Mouse (Mus musculus) cerebral cortex, adult 2 months (tissue): ENCODE measurements around the gene Tmem223.

Experiments used
- WGBS: fragments of 180-500 bp; shearing (Covaris S2); methylation state at CpG from one replicate; pipeline ENCODE4 v1.1.7; 2018; 5-methylcytosine and 5-hydroxymethylcytosine counted together

Gene Tmem223

GRCm38 (mm10) chr19:8770567-8771270, at the start of gene Tmem223:
Gene Tmem223 (plus strand): TSS chr19:8770996.
- WGBS = 14% methylated on average over 29 of the region's 29 CpGs

DNA sequence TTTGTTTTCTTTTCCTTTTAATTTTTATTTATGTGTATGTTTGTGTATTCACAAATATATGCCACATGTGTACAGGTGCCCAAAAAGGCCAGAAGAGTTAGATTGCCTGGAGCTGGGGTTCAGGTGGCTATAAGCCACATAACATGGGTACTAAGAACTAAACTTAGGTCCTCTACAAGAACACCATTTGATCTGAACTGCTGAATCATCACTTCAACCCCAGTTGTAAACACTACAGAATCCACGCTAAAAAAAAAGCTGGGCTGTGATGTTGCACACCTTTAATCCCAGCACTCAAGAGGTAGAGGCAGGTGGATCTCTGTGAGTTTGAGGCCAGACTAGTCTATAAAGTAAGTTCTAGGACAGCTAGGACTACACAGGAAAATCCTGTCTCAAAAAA, 49.4 kb upstream of the Tmem223 start:
- WGBS = 55% methylated on average over 1 of the region's 1 CpGs

- 40% methylated on average over 4 of the region's 4 CpGs for WGBS
These were observed 48.8 kb upstream of the Tmem223 start for GRCm38 (mm10) chr19:8722021-8722420.

GRCm38 (mm10) chr19:8722559-8722906, 48.3 kb upstream of the Tmem223 start:
- 1% methylated on average over 5 of the region's 5 CpGs for WGBS

DNA sequence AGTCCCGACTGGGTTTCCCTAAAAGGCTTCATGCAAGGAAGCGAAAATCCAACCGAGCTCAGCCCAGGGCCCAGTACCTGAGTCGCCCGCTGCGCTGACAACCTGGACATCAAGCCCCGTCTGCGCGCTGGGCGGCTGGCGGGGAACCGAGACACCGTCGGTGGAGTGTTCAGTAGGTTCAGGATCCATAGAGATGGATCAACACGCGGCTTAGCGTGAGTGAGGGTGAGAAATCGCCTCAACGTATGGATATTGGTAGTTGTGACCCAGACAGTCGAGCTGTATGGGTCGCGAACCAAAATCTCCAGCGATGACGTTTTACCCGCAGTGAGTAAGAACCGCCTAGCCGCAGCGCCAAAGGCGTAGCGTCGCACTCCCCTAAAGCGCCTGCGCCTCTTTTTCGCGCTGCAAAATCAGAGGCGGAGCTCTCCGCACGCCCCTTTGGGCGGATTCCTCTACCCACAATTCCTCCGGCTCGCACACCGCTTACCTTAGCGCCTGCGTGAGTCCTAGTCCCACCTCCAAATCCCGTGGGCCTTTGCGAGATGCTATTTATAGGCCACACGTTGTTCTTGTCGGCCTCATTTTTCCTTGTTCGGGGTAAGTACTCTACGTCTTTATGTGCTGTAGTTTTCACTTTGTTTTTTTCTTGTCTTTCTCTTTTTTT, 47.8 kb upstream of the Tmem223 start, which contains the start of gene Slc3a2:
Gene Slc3a2 (minus strand): TSS at position 463 of the 667 bp plus-strand sequence.
- WGBS = under 1% methylated on average over 50 of the region's 50 CpGs

GRCm38 (mm10) chr19:8723574-8724346, 47.0 kb upstream of the Tmem223 start:
- WGBS = 1% methylated on average over 20 of the region's 20 CpGs

DNA sequence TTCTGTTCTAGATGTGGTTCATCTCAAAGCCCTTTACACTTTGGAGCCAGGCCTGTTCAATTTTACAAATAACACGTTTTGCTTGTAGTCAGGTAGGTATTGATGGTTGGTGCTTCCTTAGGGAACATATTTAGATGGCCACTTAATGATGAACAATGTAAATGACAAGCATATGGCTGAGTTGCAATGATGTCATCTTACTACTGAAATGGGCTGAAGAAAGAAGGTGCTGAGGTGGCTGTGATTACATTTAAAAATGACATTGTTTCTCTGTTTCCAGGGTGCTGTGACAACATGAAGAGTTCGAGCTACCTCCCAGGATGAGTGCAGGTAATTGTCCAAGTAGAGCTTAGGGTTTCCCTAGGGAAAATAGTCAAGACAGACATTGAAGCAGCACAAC, 46.4 kb upstream of the Tmem223 start:
- WGBS = 7% methylated on average over 2 of the region's 2 CpGs

GRCm38 (mm10) chr19:8725081-8725613, 45.6 kb upstream of the Tmem223 start:
- WGBS = 52% methylated on average over 4 of the region's 4 CpGs

DNA sequence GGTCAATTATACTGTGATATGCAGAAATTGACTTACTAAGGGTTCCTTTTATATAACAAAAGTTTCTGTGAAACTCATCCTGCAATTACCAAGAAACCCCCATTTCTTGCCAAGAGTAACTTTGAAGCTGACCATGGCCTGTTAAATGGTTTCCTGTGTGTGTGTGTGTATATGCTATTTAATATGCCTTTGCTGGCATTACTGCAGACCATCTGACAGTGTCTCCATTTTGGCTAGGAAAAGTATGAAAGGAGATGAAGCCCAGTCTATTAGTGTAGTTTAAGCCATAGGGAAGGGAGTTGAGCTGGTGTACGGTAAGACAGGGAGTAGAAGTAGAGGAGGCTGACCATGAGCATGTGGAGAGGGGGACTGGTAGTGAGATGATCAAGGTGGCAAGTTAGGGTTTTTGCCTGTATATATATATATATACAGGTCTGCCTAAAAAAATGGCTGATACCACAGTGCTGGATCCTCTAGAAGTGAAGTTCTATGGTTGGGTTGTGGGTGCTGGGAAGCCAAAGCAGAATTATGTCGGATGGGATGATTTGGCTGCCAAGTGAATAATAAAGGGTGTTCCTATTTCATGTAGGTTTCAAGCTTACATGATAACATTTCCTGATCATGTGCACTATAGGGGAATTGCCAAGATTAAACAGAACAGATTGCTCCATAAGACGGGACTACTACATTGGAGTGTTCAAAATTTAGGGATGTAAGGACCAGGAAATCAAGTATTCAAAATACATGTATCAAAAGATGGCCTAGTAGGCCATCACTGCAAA, 44.0 kb upstream of the Tmem223 start:
- WGBS = 37% methylated on average over 3 of the region's 3 CpGs

DNA sequence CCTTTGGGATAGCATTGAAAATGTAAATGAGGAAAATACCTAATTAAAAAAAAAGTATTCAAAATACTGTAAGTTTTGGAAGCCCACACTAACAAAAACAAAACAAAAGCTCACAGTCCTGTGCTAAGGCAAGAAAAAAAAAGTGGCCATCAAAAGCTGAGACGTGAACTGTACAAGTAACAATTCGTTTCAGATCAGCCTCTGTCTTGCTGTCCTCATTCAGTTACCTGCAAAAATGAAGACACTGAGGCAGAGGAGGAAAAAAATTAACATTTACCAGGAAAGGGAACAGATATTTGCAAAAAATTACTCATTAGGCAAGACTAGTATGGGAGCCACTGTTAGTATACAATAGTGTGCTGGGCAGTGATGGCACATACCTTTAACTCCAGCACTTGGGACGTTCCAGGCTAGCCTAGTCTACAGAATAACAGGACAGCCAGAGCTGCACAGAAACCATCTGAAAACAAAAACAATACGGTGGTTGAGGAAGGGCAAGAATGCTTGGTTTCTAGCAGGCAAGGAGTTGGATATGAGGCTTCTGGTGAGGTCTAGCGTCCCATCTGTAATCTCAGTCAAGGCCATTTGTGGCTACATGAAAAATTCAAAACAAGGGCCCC, 43.2 kb upstream of the Tmem223 start:
- WGBS = 42% methylated on average over 5 of the region's 5 CpGs

DNA sequence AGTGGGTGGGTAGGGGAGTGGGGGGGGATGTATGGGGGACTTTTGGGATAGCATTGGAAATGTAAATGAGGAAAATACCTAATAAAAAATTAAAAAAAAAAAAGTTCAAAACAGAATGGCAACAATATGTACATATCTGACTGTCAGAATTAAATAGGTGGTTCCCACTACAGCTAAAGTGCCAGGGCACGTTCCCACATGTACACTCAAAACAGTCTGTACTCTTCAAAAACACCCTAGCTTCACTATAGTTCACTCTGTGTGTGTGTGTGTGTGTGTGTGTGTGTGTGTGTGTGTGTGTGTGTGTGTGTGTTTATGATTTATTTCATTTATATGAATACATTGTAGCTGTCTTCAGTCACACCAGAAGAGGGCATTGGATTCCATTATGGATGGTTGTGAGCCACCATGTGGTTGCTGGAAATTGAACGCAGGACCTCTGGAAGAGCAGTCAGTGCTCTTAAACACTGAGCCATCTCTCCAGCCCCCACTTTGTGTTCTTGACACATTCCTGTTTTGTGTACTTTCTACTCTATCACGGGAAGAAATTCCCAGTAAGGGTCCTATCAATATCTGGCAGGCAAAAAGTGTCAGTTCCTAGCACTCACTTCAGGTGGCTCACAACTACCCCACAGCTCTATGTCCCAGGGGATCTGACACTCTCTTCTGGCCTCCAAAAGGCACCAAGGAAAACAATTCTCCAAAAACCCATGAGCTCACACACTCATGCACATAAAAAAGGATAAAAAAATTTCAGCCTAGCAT, 42.3 kb upstream of the Tmem223 start:
- WGBS = 60% methylated on average over 3 of the region's 3 CpGs

DNA sequence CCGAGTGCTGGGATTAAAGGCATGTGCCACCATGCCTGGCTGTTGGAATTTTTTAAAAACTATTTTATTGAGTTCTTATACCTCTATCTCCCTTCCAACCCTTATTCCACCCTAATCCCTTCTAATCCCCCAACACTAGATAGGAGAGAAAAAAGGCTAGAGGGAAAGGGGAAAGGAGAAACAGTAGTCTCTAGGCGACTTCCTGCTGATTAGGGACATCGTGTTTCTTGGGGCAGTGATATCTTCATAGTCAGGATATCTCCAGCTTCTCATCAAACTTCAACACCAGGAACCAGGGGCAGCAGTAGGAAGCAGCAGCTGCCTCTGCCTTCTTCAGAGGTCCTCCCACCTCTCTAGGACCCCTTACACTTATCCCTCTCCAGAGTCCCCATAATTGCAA, 36.5 kb upstream of the Tmem223 start:
- 73% methylated on average over 3 of the region's 3 CpGs for WGBS

DNA sequence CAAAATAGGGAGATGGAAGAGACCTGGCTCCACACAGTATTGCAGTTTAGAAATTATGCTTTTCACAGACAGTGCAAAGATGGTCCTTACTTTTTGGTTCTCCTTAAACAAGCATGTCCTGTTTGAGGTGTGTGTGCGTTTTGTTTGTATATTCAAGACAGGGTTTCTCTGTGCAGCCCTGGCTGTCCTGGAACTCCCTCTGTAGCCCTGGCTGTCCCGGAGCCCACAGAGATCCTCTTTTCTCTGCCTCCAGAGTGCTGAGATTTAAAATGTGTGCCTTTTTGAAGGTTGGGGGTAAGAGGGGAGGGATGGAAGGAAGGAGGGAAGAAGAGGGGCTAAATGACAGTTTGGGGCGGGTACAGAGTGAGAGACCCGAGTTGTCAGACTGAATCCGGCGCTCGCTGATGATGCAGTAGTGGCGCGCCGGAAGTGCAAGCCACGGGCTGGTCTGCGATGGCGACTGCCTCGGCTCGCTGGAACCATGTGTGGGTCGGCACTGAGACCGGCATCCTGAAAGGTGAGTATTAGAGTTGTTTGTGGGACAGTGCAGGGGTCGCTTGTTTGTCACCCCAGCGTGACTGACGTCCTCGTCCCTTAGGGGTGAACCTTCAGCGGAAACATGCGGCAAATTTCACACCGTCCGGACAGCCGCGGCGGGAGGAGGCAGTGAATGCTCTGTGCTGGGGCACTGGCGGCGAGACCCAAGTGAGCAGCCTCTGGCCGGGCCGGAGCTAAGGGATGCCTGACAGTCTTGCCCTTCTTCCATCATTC, 35.2 kb upstream of the Tmem223 start, which contains the start of gene Wdr74:
Gene Wdr74 (plus strand): TSS at position 439 of the 771 bp plus-strand sequence.
- 1% methylated on average over 32 of the region's 32 CpGs for WGBS

DNA sequence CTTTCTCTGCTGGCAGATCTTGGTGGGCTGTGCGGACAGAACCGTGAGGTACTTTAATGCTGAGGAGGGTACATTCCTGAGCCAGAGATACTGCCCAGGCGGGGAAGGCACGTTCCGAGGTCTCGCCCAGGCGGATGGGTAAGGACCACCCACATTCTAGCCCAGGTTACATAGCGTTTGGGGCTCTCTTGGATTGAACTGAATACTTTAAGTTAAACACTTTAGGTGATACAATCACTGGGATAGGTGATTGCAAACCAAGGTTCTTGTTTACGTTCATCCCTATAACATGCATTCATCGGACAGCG, 34.7 kb upstream of the Tmem223 start:
- WGBS = 2% methylated on average over 11 of the region's 11 CpGs

- 92% methylated on average over 7 of the region's 7 CpGs for WGBS
These were observed 31.9 kb upstream of the Tmem223 start for GRCm38 (mm10) chr19:8738911-8739310.

- WGBS = 91% methylated on average over 6 of the region's 6 CpGs
These were observed 31.1 kb upstream of the Tmem223 start for GRCm38 (mm10) chr19:8739646-8740045.

DNA sequence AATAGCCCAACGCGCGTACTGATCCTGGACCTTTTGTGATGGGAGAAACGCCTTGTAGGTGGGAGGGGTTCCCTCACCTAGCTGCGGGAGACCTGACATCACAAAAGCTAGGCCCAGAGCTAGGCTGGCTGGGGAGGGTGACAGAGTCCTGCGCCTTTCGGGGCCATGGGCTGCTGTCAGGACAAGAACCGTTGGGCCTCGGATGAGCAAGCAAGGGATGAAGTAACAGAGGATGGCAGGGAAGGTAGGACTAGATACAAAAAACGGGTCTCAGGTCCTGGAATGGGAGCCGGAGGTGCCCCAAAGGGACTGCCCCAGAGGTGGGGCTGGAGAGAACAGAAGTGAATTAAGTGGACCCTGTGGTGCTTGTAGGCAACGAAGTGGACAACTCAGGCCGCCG, 30.2 kb upstream of the Tmem223 start, which contains the start of gene 1700092M07Rik:
Gene 1700092M07Rik (plus strand): TSS at position 116 of the 400 bp plus-strand sequence.
- WGBS = 64% methylated on average over 14 of the region's 14 CpGs

DNA sequence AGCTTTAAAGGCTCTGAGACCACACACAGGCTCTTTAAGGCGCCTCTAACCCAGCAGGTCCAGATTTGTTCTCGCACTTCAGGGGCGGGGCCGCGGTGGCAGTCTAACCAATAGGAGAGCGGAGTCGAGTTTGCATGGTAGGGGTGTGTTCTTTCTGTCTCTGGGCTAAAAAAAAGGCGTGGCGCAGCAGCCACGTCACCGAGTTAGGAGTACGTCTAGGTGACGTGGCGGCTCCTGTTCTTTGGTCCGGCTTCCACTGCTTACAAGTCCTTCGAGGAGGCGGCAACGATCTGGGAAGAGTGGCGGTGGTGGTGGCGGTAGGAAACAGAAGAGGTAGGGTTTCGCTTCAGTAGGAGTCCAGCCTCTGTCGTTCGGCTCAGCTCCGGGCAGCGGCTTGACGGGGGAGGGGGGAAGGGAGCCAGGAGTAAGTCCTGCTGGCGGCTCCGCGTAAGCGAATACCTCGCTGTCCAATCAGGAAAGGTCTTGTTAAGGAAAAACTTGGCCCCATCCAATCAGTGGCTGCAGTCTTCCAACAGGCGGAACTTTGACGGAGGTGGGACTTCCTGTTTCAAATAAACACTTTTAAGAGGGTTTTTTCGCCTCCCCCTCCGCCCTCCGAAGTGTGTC, 29.4 kb upstream of the Tmem223 start, which contains the start of gene Stx5a:
Gene Stx5a (plus strand): TSS at position 171 of the 627 bp plus-strand sequence.
- under 1% methylated on average over 36 of the region's 36 CpGs for WGBS

- 14% methylated on average over 14 of the region's 14 CpGs for WGBS
These were observed 28.6 kb upstream of the Tmem223 start for GRCm38 (mm10) chr19:8742176-8742575.
